10 mouse cellular contexts compared by ENCODE assay signal in the genomic region with DNA sequence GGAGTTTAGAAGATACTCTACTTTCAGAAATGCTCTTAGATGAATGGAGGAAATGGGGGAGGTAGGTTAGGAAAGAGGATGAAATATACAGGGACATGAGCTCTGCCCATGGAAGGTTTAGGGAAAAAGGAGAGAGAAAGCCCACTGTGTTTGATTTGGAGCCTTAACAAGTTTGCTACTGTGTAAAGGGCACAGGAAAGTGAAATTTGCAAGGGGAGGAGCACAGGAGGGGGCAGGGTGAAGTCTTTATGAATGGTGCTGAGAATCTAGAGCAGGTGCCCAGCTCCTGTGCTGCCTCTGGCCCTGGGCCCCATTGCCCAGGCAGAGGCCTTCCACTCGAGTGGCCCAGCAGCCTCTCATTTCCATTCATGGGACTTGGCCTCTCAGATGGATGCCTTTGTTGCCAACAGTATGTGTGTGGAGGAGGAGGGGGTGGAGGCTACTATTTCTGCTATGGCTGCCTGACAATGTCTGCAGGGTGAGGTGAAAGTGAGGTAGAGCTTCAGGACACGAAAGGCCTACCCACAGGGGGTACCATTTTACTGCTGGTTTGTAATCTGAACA. TPM values are rescaled to one million over a fixed set of nuclear protein-coding genes. Genes with fewer than 3 reads are reported as not detected.
DNase-seq lines count a peak whose midpoint lies in the region; ATAC-seq and TF ChIP-seq lines count a peak whose summit lies in the region.
"Had no signal": no experiment of that assay in that cellular context is flagged by ENCODE, and none has a peak within 500 bp of the region (broad histone marks: within the 10 kb centered on the region; RNA-seq: fewer than 3 reads in every experiment).

No protein-coding gene starts in this region.

- H3K9me3 ChIP-seq in forebrain, embryonic 16.5 days (ENCODE audit: control insufficient read depth, low read length) = no peaks in the 10 kb centered on the region
- H3K9me3 ChIP-seq in midbrain, embryonic 13.5 days = no peaks in the 10 kb centered on the region
- no peaks in the 10 kb centered on the region for H3K9me3 ChIP-seq in liver, embryonic 12.5 days (replicated peaks)

- no peak for DNase-seq in left cerebral cortex, adult 2 months (ENCODE audit: extremely low spot score in 1 of 2, low spot score in 2 of 2)
- no peak for DNase-seq in left cerebral cortex, postnatal 14 days (ENCODE audit: low spot score in 2 of 2)
- DNase-seq in cerebellum, postnatal 36 days = peak; percentile 43 to 56
- DNase-seq in yolk sac, embryonic 10.5 days (ENCODE audit: low spot score) = no peak
- DNase-seq: adrenal gland, postnatal 10 days; lung, adult 2 months had no signal

- H3K27ac ChIP-seq in left cerebral cortex, adult 2 months = peak overlapping the region; percentile 32; the same call in 1 of the 2 replicates
- peak overlapping the region; percentile 44 for H3K27ac ChIP-seq in forebrain, embryonic 16.5 days (ENCODE audit: low read length)
- H3K27ac ChIP-seq in midbrain, embryonic 13.5 days = 0 out of 2 replicates have a peak overlapping the region, but pooled peaks have one; percentile 35
- H3K27ac ChIP-seq in liver, embryonic 12.5 days = no peak overlapping the region

- H3K9ac ChIP-seq in forebrain, embryonic 16.5 days (replicated peaks; ENCODE audit: low read depth, low read length) = no peak overlapping the region
- H3K9ac ChIP-seq in midbrain, embryonic 13.5 days (replicated peaks) = no peak overlapping the region
- no peak overlapping the region for H3K9ac ChIP-seq in liver, embryonic 12.5 days

- WGBS in forebrain, embryonic 16.5 days = 5% methylated on average over 2 of the region's 2 CpGs
- WGBS in midbrain, embryonic 13.5 days = 15% methylated on average over 2 of the region's 2 CpGs
- WGBS in liver, embryonic 12.5 days (ENCODE audit: insufficient replicate concordance) = 46% methylated on average over 2 of the region's 2 CpGs

- ATAC-seq in forebrain, embryonic 16.5 days = peak; percentile 86
- no peak; the same call in 1 of the 2 replicates for ATAC-seq in midbrain, embryonic 13.5 days
- ATAC-seq in liver, embryonic 12.5 days = no peak
- ATAC-seq: inflammation-experienced regulatory T-cells, adult 6 months had no signal

- H3K4me2 ChIP-seq in forebrain, embryonic 16.5 days (ENCODE audit: low read length) = no peak overlapping the region
- H3K4me2 ChIP-seq in midbrain, embryonic 13.5 days (replicated peaks) = no peak overlapping the region
- no peak overlapping the region for H3K4me2 ChIP-seq in liver, embryonic 12.5 days

- TF ChIP-seq CTCF in left cerebral cortex, adult 2 months (IDR thresholded peaks at IDR 0.05) = no peak

- H3K27me3 ChIP-seq in forebrain, embryonic 16.5 days (replicated peaks; ENCODE audit: control insufficient read depth, insufficient read depth, low read length) = no peaks in the 10 kb centered on the region
- peaks cover 5% of the 10 kb centered on the region; the same call in 1 of the 2 replicates for H3K27me3 ChIP-seq in midbrain, embryonic 13.5 days
- no peaks in the 10 kb centered on the region for H3K27me3 ChIP-seq in liver, embryonic 12.5 days (replicated peaks)

- intact Hi-C loops in left cerebral cortex, adult 2 months (cut with DNase I) = loop anchor here (10.0 kb wide), 1 partner anchor 679 kb away; no protein-coding TSS in a partner anchor
- intact Hi-C loops in left cerebral cortex, postnatal 14 days (cut with DNase I) = loop anchor here (10.0 kb wide), 1 partner anchor 1169 kb away; no protein-coding TSS in a partner anchor

- no peak overlapping the region for H3K4me3 ChIP-seq in left cerebral cortex, adult 2 months
- H3K4me3 ChIP-seq in forebrain, embryonic 16.5 days (replicated peaks; ENCODE audit: low read length) = no peak overlapping the region
- no peak overlapping the region for H3K4me3 ChIP-seq in midbrain, embryonic 13.5 days (replicated peaks)
- no peak overlapping the region for H3K4me3 ChIP-seq in liver, embryonic 12.5 days

- H3K4me1 ChIP-seq in forebrain, embryonic 16.5 days (replicated peaks; ENCODE audit: control insufficient read depth, insufficient read depth, low read length) = peaks cover 33% of the 10 kb centered on the region
- H3K4me1 ChIP-seq in midbrain, embryonic 13.5 days (replicated peaks) = peaks cover 16% of the 10 kb centered on the region
- H3K4me1 ChIP-seq in liver, embryonic 12.5 days = peaks cover 26% of the 10 kb centered on the region

- no peaks in the 10 kb centered on the region for H3K36me3 ChIP-seq in forebrain, embryonic 16.5 days (ENCODE audit: control insufficient read depth, insufficient read depth)
- no peaks in the 10 kb centered on the region for H3K36me3 ChIP-seq in midbrain, embryonic 13.5 days
- no peaks in the 10 kb centered on the region for H3K36me3 ChIP-seq in liver, embryonic 12.5 days

RNA-seq across cellular contexts. Expression of a gene that starts 4.7 kb away (rescaled TPM):
- total RNA-seq in left cerebral cortex, adult 2 months (2021) = 10 to 100 TPM; 95.0 to 97.9 TPM
- 100 to 1,000 TPM in 1 of 2 experiments, 10 to 100 TPM in 1; 93.9 to 106 TPM for total RNA-seq in left cerebral cortex, postnatal 14 days (2021)
- polyA plus RNA-seq in forebrain, embryonic 16.5 days (2015; fragmentation: Nextera tagmentation; extraction: Ambion mirVana) = 76.0 and 80.3 TPM in 2 replicates
- 20.4 and 23.3 TPM in 2 replicates for polyA plus RNA-seq in midbrain, embryonic 13.5 days (2015; fragmentation: Nextera tagmentation; extraction: Ambion mirVana)
- polyA plus RNA-seq in liver, embryonic 12.5 days (2016; fragmentation: Nextera tagmentation; extraction: Ambion mirVana) = 1.8 and 2.1 TPM in 2 replicates

Comparison
In these comparisons a context has a peak if more than half of its experiments do, and no peak if none do; other contexts are left out.
1. DNase-seq: peak in cerebellum, postnatal 36 days (2 of 2); none in left cerebral cortex, adult 2 months (0 of 2), left cerebral cortex, postnatal 14 days (0 of 2) and yolk sac, embryonic 10.5 days (single experiment).